Mouse (Mus musculus): ENCODE measurements around the gene Rtl6.

Rtl6 gene

DNA sequence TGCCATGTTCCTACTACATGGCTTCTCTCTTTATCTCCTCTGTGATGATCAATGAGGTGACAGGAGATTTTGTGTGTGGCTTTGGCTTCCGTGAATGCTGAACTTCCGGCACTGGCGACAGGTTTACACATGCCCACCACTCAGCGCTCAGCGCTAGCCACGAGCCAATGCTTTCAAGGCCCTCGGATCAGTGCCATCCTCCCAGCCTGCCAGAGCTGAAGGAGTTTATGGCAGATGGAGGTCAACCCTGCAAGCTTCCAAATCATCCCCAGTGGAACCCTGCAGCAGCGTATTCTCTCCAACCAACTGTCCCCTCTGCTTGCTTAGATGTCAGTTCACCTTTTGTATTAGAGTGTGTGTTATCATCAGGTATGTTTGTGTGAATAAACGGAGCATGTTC, 21.0 kb downstream of the Rtl6 start:
- DNase-seq, result no peak

DNA sequence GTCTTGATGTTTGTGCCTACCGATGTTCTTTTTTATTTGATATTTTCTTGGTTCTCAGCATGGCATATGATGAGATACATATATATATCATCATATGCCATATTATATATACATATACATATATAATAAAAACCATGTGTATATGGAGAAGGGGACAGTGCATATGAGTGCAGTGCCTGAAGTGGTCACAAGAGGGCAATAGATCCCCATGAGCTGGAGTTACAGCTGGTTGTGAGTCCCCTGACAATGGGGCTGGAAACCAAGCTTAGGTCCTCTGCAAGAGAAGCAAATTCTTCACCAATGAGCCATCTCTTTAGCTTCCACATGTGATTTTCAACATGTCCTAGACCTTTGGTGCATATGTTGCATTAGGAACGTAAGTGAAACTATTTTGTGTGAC, 21.7 kb downstream of the Rtl6 start:
- peak; percentile 54 to 60 for DNase-seq

DNA sequence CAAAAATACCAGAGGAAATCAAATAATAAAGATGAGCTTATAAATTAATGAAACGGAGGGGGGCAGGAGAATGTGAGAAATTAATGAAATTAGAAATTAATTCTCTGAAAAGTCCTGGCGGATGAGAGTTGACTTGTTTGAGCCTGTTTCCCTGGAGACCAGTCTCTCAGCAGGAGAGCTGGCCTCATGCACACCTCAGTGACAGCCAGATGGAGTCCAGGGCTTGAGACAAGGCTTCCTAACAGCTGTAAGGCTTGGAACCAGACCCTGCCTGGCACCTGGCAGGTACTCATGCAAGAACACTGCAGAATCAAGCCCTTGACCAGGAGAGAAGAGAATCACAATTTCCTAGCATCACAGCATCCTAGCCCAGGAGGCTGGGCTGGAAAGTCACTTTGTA, 25.4 kb downstream of the Rtl6 start:
- no peak for DNase-seq

DNA sequence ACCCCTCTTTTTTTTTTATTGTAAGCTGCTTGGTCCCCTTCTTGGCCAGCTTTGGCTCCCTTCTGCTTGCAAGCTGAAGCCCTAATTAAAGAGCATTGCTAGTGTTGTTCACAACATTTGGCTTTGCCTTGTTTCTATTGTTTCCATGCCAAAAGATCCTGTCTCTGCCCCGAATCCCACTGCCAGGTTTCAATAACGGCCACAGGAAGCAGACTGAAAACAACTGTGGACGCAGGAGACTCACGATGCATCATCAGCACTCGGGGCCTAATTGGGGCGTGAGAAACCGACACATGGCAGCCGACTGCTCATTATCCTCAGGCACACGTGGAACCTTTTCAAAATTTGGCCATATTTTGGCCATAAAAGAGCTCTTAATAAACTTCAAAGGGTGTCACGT, 26.1 kb downstream of the Rtl6 start:
- no peak for DNase-seq

DNA sequence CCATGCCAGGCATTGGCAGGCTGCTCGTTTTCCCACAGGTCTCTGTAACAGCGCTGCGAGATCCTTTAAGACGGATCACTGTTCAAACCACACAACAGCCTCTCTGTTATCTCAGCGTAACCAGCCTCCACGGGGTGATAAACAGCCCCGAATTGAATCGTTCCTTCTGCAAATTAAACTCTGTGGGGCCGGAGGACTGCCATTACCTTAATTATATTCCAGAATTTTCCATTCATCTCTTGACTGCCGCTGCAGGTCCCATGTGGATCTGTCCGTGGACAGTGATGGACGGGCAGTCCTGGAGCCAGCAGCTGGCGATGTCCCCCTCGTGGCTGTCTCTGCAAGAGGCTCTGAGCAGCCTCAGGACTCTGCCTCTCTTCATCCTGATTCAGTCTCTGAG, 30.7 kb downstream of the Rtl6 start:
- DNase-seq, result no peak

DNA sequence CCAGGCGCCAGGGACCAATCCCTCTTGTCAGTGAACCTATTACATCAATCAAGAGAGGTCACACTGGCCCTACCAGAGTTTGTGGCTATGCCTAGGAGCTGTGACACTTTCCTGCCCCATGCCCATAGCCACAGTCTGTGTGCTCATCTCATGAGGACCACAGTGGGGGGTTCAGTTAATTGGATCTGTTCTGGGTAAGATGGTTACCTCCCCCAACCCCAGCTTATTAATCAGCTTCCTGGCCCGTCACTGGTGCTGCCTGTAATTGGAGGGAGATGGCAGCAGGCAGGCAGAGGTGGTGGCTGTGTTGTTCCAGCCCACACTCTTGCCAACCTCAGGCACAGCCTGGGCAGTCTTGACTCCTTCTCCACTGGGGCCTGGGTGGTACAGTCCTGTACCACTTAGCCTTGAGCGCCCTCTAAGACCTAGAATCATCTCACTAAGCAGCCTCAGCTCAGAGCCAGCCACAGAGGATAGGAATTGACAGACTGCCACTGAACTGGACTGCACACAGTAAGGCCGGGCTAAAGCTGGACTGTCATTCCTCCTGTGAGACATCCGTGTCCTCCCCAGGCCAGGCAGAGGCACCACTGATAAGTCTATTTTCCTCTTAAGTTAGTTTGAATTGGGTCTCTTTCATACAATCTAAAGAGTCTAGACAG, 32.3 kb downstream of the Rtl6 start:
- DNase-seq, result no peak

DNA sequence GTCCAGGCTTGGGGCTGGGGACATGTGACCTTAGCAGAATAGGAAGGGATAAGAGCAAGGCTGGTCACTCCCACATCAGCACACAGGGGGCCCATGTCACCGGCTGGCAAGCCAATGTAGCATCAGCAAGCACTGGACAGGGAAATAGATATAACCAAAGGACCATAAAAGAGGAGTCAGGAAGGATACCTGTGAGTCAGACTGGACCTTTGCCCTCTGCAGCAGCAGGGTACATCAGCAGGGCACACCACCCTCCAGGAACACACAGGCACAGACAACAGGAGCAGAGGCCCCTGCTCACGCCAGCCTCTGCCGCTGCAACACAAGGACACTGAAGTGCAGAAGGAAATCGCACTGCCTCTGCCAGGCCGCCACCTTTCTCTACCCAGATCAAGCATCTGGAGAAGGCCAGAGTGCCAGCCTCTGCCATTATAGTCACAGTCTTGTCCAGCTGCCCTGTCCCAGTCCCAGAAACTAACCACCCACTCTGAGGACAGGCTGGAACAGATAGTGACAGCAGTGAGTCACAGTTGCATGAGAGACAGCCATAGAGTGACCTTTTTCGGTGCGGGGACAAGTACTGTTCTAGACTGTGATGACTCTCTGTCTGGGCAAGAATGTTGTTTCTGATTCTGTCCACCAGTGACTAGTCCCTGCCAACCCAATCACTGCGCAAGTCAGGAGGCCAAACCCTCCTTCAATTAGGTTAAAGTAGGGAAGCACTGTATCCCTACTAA, 34.5 kb downstream of the Rtl6 start:
- DNase-seq, result no peak

DNA sequence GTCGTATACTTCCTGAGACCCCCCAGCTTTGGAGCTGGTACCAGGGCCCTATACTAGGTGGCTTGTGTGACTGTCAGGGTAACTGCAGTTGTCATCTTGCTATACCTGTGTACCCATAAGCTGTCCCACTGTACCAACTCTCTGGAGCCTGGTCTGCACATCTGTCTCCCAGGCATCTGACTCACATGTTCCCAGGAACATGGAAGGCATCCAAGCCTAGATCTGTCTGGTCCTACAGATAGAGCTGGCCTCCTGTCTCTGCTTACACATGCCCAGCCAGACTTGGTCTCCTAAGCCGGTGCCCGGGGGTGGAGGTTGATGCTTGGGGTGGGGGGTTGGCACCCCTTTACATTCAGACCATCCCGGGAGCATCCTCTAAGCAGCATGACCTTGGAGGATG, 36.1 kb downstream of the Rtl6 start:
- no peak for DNase-seq

DNA sequence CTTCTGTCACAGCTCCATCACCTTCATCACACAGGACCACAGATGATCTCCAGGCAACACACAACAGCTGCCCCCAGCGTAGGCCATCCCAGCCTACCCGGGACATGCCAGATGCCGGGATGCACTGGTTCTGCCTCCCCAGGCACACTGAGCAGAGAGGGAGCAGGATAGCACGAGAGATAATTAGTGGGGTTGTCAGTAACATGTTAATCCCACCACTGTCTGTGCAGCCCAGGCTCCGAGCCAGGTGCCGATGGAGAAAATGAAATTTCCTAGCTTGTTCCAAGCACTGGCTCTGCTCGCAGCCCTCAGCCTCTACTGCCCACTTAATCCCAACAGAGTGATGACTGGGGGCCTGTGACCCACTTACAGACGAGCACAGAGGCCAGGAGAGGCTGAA, 39.1 kb downstream of the Rtl6 start:
- DNase-seq, result no peak

DNA sequence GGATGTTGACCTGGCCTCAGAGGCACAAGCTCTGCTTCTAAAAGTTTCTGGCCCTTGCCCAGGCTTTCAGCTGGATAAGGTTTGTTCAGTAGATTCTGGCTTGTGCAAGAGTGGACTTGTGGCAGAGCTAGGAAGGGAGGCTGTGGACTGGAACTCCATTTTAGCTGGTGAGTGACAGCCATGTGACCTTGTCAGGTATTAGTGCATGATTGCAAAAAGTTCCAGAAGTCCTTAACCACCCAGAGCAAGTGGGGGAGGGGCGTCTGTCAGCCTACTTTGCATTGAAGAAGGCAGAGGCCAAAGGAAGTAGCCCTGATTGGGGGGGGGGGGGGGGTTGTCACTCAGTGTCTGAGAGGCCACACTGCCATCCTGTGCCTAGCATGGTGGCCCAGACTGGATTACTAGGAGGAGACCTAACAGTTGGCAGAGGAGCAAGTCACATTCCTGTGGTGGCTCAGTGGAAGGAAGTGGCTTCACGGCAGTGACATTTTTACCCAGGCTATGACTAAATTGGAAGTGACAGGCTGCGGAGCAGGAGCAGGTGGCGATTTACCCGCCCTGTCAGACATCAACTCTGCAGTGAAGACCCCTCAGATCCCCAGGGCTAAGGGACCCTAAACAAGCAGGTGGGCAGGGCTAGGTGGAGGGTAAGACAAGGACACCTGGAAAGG, 44.9 kb downstream of the Rtl6 start:
- peak; percentile 6 to 20 for DNase-seq

DNA sequence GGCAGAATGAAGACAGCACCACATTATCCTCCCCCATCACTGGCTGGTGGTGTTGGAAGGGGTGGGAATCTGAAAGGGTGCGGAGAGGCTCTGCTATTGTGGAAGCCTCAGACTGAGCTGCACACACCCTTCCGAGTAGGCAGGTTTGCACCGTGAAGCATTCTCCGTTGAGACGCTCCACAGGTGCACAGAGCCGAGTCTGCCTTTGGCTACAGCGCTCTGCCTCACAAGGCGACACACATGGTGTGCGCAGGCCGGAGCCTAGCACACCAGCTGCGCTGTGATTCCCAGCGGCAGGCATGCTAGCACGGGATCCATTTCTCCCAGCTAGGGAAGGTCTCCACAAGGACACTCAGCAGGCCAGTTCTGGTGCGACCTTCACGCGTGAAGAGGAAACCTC, 47.6 kb downstream of the Rtl6 start:
- DNase-seq, result no peak

DNA sequence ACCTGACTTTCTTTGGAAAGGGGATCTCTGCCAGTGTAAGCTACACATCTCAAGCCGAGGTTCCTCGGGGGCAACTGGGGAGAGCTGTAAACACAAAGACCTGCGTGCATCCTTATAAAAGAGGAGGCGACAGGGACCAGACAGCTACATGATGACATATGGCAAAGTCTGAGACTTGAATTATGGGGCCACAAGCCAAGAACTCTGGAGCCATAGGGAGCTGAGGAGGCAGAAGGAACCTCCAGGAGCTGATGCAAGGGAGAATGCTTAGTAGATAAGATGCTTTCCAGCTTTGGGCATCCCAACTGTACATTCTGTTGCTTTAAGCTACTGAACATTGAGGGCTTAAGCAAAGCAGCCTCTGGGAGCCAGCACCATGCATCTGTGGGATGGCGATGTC, 48.5 kb downstream of the Rtl6 start:
- DNase-seq, result no peak

DNA sequence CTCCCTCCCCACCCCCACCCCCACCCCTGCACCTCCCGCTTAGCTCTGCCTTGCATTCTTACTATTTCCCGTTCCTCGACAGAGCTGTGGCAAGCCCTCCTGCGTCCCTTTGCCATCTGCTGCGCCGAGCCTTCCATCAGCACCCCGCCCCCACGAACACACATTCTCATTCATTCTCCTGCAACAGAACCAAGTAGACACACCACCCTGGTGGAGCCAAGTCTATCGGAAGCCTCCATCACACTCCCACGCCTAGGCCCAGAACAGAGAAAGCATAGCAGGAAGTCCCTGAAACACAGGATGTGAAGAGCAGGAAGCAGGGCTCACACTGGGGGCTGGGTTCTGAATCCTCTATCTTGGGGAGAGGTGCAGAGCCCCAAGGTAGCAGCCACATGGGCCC, 51.6 kb downstream of the Rtl6 start:
- no peak for DNase-seq

DNA sequence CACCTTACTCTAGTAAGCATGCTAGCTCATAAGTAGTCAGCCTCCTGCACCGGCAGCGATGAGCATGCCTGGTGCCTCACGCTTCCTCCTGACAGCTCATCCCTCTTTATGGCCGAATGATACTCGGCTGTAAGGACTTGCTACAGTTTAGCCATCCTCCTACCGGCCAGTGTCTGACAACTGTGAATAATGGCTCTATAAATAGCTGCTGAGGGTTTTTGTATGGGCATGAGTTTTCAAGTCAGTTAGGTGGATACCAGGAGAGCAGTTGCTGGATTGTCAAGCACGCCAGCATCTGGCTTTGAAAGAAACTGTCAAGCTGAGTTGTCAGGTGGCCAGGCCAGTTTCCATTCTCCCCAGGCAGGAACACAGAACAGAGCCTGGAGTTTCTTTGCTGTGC, 52.7 kb downstream of the Rtl6 start:
- DNase-seq, result no peak
